Mouse (Mus musculus): ENCODE data around the gene Cnfn. TPM values are rescaled to one million over a fixed set of nuclear protein-coding genes. Genes with fewer than 3 reads are reported as not detected.

Cnfn gene
- polyA plus RNA-seq, 1 experiment from 2014 or later, result 0.15 TPM

- Histone ChIP-seq H3K4me3 (replicated peaks) (no peak within 1 kb of the TSS), H3K27me3 (peaks cover 9% of the 10 kb centered on the region; the same call in 1 of the 2 replicates), H3K4me1 (replicated peaks) (peaks cover 37% of the 10 kb centered on the region), H3K27ac (no peak within 1 kb of the TSS), H3K9me3 (replicated peaks) (no peaks in the 10 kb centered on the region), H3K9ac (no peak within 1 kb of the TSS), H3K4me2 (no peak within 1 kb of the TSS), H3K36me3 (no peaks in the 10 kb centered on the region)
- no peak for ATAC-seq (ENCODE audit: low read depth)
- DNase-seq, result no peak
- 79% methylated on average over 1 of the region's 1 CpGs for WGBS (ENCODE audit: insufficient replicate concordance)
These were observed 29.1 kb upstream of the Cnfn start, which contains the start of gene Lipe for GRCm38 (mm10) chr7:25398610-25399009. Lipe (minus strand) TSS chr7:25398710.

- ATAC-seq (ENCODE audit: low read depth), result no peak
- Histone ChIP-seq H3K9me3 (replicated peaks) (no peaks in the 10 kb centered on the region), H3K9ac (no peak overlapping the region), H3K27me3 (peaks cover 9% of the 10 kb centered on the region; the same call in 1 of the 2 replicates), H3K4me3 (replicated peaks) (peak overlapping the region; percentile 67; the same call in 1 of the 2 replicates), H3K27ac (0 out of 2 replicates have a peak overlapping the region, but pooled peaks have one; percentile 26), H3K36me3 (no peaks in the 10 kb centered on the region), H3K4me1 (replicated peaks) (peaks cover 38% of the 10 kb centered on the region), H3K4me2 (no peak overlapping the region)
- DNase-seq, result no peak
- whole genome bisulfite sequencing (ENCODE audit: insufficient replicate concordance), result 86% methylated on average over 14 of the region's 14 CpGs
These were observed 27.1 kb upstream of the Cnfn start for GRCm38 (mm10) chr7:25396621-25397020.

- peak overlapping the region; percentile 67 for H3K4me3 ChIP-seq (replicated peaks)
- peak; percentile 91 for DNase-seq
- WGBS (ENCODE audit: insufficient replicate concordance), result 6% methylated on average over 52 of the region's 52 CpGs
- peak; percentile 95 for ATAC-seq (ENCODE audit: low read depth)
- H3K9me3 ChIP-seq (replicated peaks), result no peaks in the 10 kb centered on the region
- no peaks in the 10 kb centered on the region for H3K36me3 ChIP-seq
- H3K27ac ChIP-seq, result peak overlapping the region; percentile 26
- peak overlapping the region; percentile 97 for H3K4me2 ChIP-seq
- peaks cover 9% of the 10 kb centered on the region; the same call in 1 of the 2 replicates for H3K27me3 ChIP-seq
- H3K9ac ChIP-seq, result peak overlapping the region; percentile 77
- H3K4me1 ChIP-seq (replicated peaks), result peaks cover 46% of the 10 kb centered on the region
These were observed 26.3 kb upstream of the Cnfn start for GRCm38 (mm10) chr7:25395558-25396521.

- Histone ChIP-seq H3K9me3 (replicated peaks) (no peaks in the 10 kb centered on the region), H3K4me3 (replicated peaks) (peak overlapping the region; percentile 67), H3K9ac (peak overlapping the region; percentile 77), H3K4me1 (replicated peaks) (peaks cover 53% of the 10 kb centered on the region), H3K27ac (no peak overlapping the region), H3K27me3 (peaks cover 9% of the 10 kb centered on the region; the same call in 1 of the 2 replicates), H3K4me2 (peak overlapping the region; percentile 97), H3K36me3 (no peaks in the 10 kb centered on the region)
- DNase-seq, result no peak
- peak; percentile 10; the same call in 1 of the 2 replicates for ATAC-seq (ENCODE audit: low read depth)
- under 1% methylated on average over 22 of the region's 22 CpGs for WGBS (ENCODE audit: insufficient replicate concordance)
These were observed 25.6 kb upstream of the Cnfn start for GRCm38 (mm10) chr7:25395186-25395557.

GRCm38 (mm10) chr7:25394754-25395153, 25.2 kb upstream of the Cnfn start:
- 17% methylated on average over 7 of the region's 7 CpGs for WGBS (ENCODE audit: insufficient replicate concordance)
- Histone ChIP-seq H3K9me3 (replicated peaks) (no peaks in the 10 kb centered on the region), H3K36me3 (no peaks in the 10 kb centered on the region), H3K4me1 (replicated peaks) (peaks cover 57% of the 10 kb centered on the region), H3K4me3 (replicated peaks) (peak overlapping the region; percentile 67), H3K9ac (peak overlapping the region; percentile 77), H3K4me2 (peak overlapping the region; percentile 97), H3K27me3 (peaks cover 9% of the 10 kb centered on the region; the same call in 1 of the 2 replicates), H3K27ac (no peak overlapping the region)
- DNase-seq (no peak), ATAC-seq (ENCODE audit: low read depth) (no peak)

GRCm38 (mm10) chr7:25393451-25394210, 24.1 kb upstream of the Cnfn start:
- Histone ChIP-seq H3K9me3 (replicated peaks) (no peaks in the 10 kb centered on the region), H3K27me3 (peaks cover 9% of the 10 kb centered on the region; the same call in 1 of the 2 replicates), H3K4me3 (replicated peaks) (no peak overlapping the region), H3K9ac (0 out of 2 replicates have a peak overlapping the region, but pooled peaks have one; percentile 77), H3K4me1 (replicated peaks) (peaks cover 66% of the 10 kb centered on the region), H3K27ac (no peak overlapping the region), H3K36me3 (no peaks in the 10 kb centered on the region), H3K4me2 (peak overlapping the region; percentile 97)
- DNase-seq (no peak), ATAC-seq (ENCODE audit: low read depth) (no peak)
- 68% methylated on average over 8 of the region's 8 CpGs for WGBS (ENCODE audit: insufficient replicate concordance)

GRCm38 (mm10) chr7:25392851-25393250, 23.3 kb upstream of the Cnfn start:
- 66% methylated on average over 7 of the region's 7 CpGs for WGBS (ENCODE audit: insufficient replicate concordance)
- peaks cover 69% of the 10 kb centered on the region for H3K4me1 ChIP-seq (replicated peaks)
- H3K4me2 ChIP-seq, result no peak overlapping the region

GRCm38 (mm10) chr7:25391856-25392453, 22.4 kb upstream of the Cnfn start:
- Histone ChIP-seq H3K4me1 (replicated peaks) (peaks cover 75% of the 10 kb centered on the region), H3K9ac (no peak overlapping the region), H3K36me3 (0 out of 2 replicates have a peak, but pooled peaks cover 4% of the 10 kb centered on the region), H3K27me3 (peaks cover 9% of the 10 kb centered on the region; the same call in 1 of the 2 replicates), H3K4me3 (replicated peaks) (no peak overlapping the region), H3K9me3 (replicated peaks) (no peaks in the 10 kb centered on the region), H3K4me2 (no peak overlapping the region), H3K27ac (no peak overlapping the region)
- no peak for DNase-seq
- WGBS (ENCODE audit: insufficient replicate concordance), result 66% methylated on average over 2 of the region's 2 CpGs
- no peak for ATAC-seq (ENCODE audit: low read depth)

More at GRCm38 (mm10) chr7:25392851-25393250, 23.3 kb upstream of the Cnfn start:
- ATAC-seq (ENCODE audit: low read depth) (no peak), DNase-seq (no peak)
- Histone ChIP-seq H3K27ac (no peak overlapping the region), H3K9me3 (replicated peaks) (no peaks in the 10 kb centered on the region), H3K4me3 (replicated peaks) (no peak overlapping the region), H3K9ac (no peak overlapping the region), H3K36me3 (0 out of 2 replicates have a peak, but pooled peaks cover under 1% of the 10 kb centered on the region), H3K27me3 (peaks cover 9% of the 10 kb centered on the region; the same call in 1 of the 2 replicates)

- WGBS (ENCODE audit: insufficient replicate concordance), result 49% methylated on average over 2 of the region's 2 CpGs
- Histone ChIP-seq H3K9ac (peak overlapping the region; percentile 36), H3K36me3 (0 out of 2 replicates have a peak, but pooled peaks cover 4% of the 10 kb centered on the region), H3K4me1 (replicated peaks) (peaks cover 79% of the 10 kb centered on the region), H3K27ac (peak overlapping the region; percentile 65), H3K4me2 (no peak overlapping the region), H3K9me3 (replicated peaks) (no peaks in the 10 kb centered on the region), H3K4me3 (replicated peaks) (no peak overlapping the region), H3K27me3 (peaks cover 9% of the 10 kb centered on the region; the same call in 1 of the 2 replicates)
- DNase-seq, result no peak
- no peak for ATAC-seq (ENCODE audit: low read depth)
These were observed 21.5 kb upstream of the Cnfn start for GRCm38 (mm10) chr7:25390986-25391385.

- no peaks in the 10 kb centered on the region for H3K9me3 ChIP-seq (replicated peaks)
- ATAC-seq (ENCODE audit: low read depth) (peak; percentile 93), DNase-seq (peak; percentile 73)
- H3K27ac ChIP-seq, result peak overlapping the region; percentile 65
- no peak overlapping the region for H3K4me3 ChIP-seq (replicated peaks)
- H3K9ac ChIP-seq, result peak overlapping the region; percentile 60
- whole genome bisulfite sequencing (ENCODE audit: insufficient replicate concordance), result 57% methylated on average over 8 of the region's 8 CpGs
- H3K36me3 ChIP-seq, result peaks cover 4% of the 10 kb centered on the region; the same call in 1 of the 2 replicates
- H3K4me2 ChIP-seq, result peak overlapping the region; percentile 35
- peaks cover 83% of the 10 kb centered on the region for H3K4me1 ChIP-seq (replicated peaks)
- peaks cover 9% of the 10 kb centered on the region; the same call in 1 of the 2 replicates for H3K27me3 ChIP-seq
These were observed 20.7 kb upstream of the Cnfn start for GRCm38 (mm10) chr7:25390054-25390770.

All from liver, embryonic 13.5 days (tissue).